Mouse (Mus musculus): ENCODE data around the gene Unc13a.

DNA sequence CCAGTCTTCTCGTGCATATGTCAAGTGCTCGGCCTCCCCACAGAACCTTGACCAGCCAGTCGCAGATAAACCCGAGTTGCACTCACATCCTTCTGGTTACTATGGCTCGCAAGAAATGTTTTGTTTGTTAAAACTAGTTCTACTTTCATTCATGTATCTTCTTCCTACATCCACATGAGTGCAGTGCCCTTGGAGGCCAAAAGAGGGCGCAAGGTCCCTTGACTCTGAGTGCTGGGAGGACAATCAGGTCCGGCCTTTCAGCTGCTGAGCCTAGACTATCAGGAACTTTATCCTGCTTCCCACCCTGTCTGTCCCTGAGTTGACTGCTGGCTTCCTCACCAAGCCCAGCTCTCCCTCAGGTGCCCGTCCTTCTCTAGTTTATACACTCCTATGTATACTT, 36.3 kb upstream of the Unc13a start:
- TF ChIP-seq CTCF (IDR thresholded peaks at IDR 0.05; ENCODE audit: low read depth, low read length): peak; percentile 66
- TF ChIP-seq GATA1 (IDR thresholded peaks at IDR 0.05; ENCODE audit: borderline replicate concordance, low read length): no peak
